9 mouse cellular contexts compared by ENCODE assay signal in genomic region chr2:38350796-38351195, GRCm38 (mm10). TPM values are rescaled to one million over a fixed set of nuclear protein-coding genes. Genes with fewer than 3 reads are reported as not detected.
A peak's percentile ranks its signal among the peaks of the same experiment; 100 is the strongest.
DNase-seq lines count a peak whose midpoint lies in the region; ATAC-seq and TF ChIP-seq lines count a peak whose summit lies in the region.
"Had no signal": no experiment of that assay in that cellular context is flagged by ENCODE, and none has a peak within 500 bp of the region (broad histone marks: within the 10 kb centered on the region; RNA-seq: fewer than 3 reads in every experiment).

No protein-coding gene starts in this region.

- no peak overlapping the region for H3K27ac ChIP-seq in lung, embryonic 14.5 days (ENCODE audit: low read depth)

- peak overlapping the region; percentile 64 for H3K4me2 ChIP-seq in lung, embryonic 14.5 days

- H3K27me3 ChIP-seq in lung, embryonic 14.5 days (ENCODE audit: insufficient read depth, low read length) = peaks cover 100% of the 10 kb centered on the region

- H3K4me1 ChIP-seq in lung, embryonic 14.5 days (ENCODE audit: insufficient read depth) = peaks cover 3% of the 10 kb centered on the region; the same call in 1 of the 2 replicates

- no peaks in the 10 kb centered on the region for H3K36me3 ChIP-seq in lung, embryonic 14.5 days (ENCODE audit: insufficient read depth)

- DNase-seq in MN1 (ENCODE audit: low spot score) (peak; percentile 95), adipocyte (ENCODE audit: low spot score) (no peak)
- peak; percentile 20 for DNase-seq in c-Kit-positive CD71-positive TER-119-positive erythroid progenitor cells, embryonic 14.5 days (ENCODE audit: low spot score)
- DNase-seq in heart, postnatal 4 days = peak; percentile 82
- peak; percentile 86 to 87 for DNase-seq in layer of hippocampus, adult 8-10 months (ENCODE audit: low spot score in 2 of 2)
- DNase-seq in lung, embryonic 14.5 days = peak; percentile 94
- DNase-seq in ovary, postnatal 36 days (ENCODE audit: low spot score) = peak; percentile 75

- under 1% methylated on average over 37 of the region's 37 CpGs for WGBS in lung, embryonic 14.5 days

- H3K9me3 ChIP-seq in lung, embryonic 14.5 days (ENCODE audit: low read depth, low read length) = no peaks in the 10 kb centered on the region

- no peak overlapping the region; the same call in 1 of the 2 replicates for H3K9ac ChIP-seq in lung, embryonic 14.5 days

- peak overlapping the region; percentile 39 for H3K4me3 ChIP-seq in lung, embryonic 14.5 days (ENCODE audit: low read depth, low read length)

- no peak for TF ChIP-seq CTCF in lung, embryonic 14.5 days (IDR thresholded peaks at IDR 0.05; ENCODE audit: low read depth)

- peak; percentile 60 for ATAC-seq in frontal cortex, adult (ENCODE audit: low TSS enrichment)
- peak; percentile 95 for ATAC-seq in lung, embryonic 14.5 days (ENCODE audit: insufficient read depth)

RNA-seq across cellular contexts. Expression of gene Lhx2, which starts 11.7 kb away (rescaled TPM):
- 1 to 10 TPM in 1 of 2 experiments, under 1 TPM in 1; 0.29 to 1.2 TPM for total RNA-seq in heart, postnatal 4 days (2021)
- total RNA-seq in layer of hippocampus, adult 8-10 months (2022) = 10 to 100 TPM; 67.2 to 84.6 (median 74.4) TPM
- polyA plus RNA-seq in lung, embryonic 14.5 days (2014; fragmentation: Nextera tagmentation; extraction: Ambion mirVana) = 0.20 and 0.39 TPM in 2 replicates
- polyA plus RNA-seq: large intestine, adult 2 months had no signal

Comparison
In these comparisons a context has a peak if more than half of its experiments do, and no peak if none do; other contexts are left out.
1. RNA of gene Lhx2, which starts 11.7 kb away (total RNA-seq): 67.2 to 84.6 TPM in layer of hippocampus, adult 8-10 months; 0.29 to 1.2 TPM in heart, postnatal 4 days; every median in the first group is over 10 times any median in the second.